Mouse (Mus musculus) adrenal gland, adult 8-10 months (tissue): Measurements from ENCODE around the gene Polr3gl. TPM values are rescaled to one million over a fixed set of nuclear protein-coding genes. Genes with fewer than 3 reads are reported as not detected.

Experiments
- DNase-seq: peaks from one replicate; pipeline ENCODE4 v3.0.0; 2022
- total RNA-seq, 4 experiments: library from RNA; stranded (reverse); gene quantifications; 2 replicates each; pipeline ENCODE4 v1.2.4; 2022

Gene Polr3gl
- total RNA-seq, 4 experiments from 2014 or later: 35.7 to 54.5 (median 40.0) TPM

- DNase-seq: peak; percentile 63
Observed at GRCm38 (mm10) chr3:96573611-96574511, 20.1 kb downstream of the Polr3gl start.

- DNase-seq: no peak
Observed at GRCm38 (mm10) chr3:96571896-96572698, 21.9 kb downstream of the Polr3gl start.

GRCm38 (mm10) chr3:96571336-96571735, 22.6 kb downstream of the Polr3gl start:
- no peak for DNase-seq

- DNase-seq: no peak
Observed at GRCm38 (mm10) chr3:96570643-96571042, 23.3 kb downstream of the Polr3gl start.

GRCm38 (mm10) chr3:96569966-96570605, 23.9 kb downstream of the Polr3gl start:
- no peak for DNase-seq

- DNase-seq: no peak
Observed at GRCm38 (mm10) chr3:96569506-96569905, 24.5 kb downstream of the Polr3gl start.

GRCm38 (mm10) chr3:96568605-96569004, 25.4 kb downstream of the Polr3gl start:
- no peak for DNase-seq

GRCm38 (mm10) chr3:96566661-96567450, 27.1 kb downstream of the Polr3gl start:
- no peak for DNase-seq

- DNase-seq: no peak
Observed at GRCm38 (mm10) chr3:96565105-96565504, 28.9 kb downstream of the Polr3gl start.

GRCm38 (mm10) chr3:96564633-96565032, 29.3 kb downstream of the Polr3gl start:
- DNase-seq: no peak

GRCm38 (mm10) chr3:96563911-96564632, 29.9 kb downstream of the Polr3gl start:
- no peak for DNase-seq

GRCm38 (mm10) chr3:96563267-96563666, 30.7 kb downstream of the Polr3gl start:
- no peak for DNase-seq

GRCm38 (mm10) chr3:96561946-96562681, 31.9 kb downstream of the Polr3gl start:
- DNase-seq: no peak

GRCm38 (mm10) chr3:96560881-96561668, 32.9 kb downstream of the Polr3gl start:
- DNase-seq: no peak

GRCm38 (mm10) chr3:96559911-96560850, 33.8 kb downstream of the Polr3gl start:
- no peak for DNase-seq

GRCm38 (mm10) chr3:96559398-96559910, 34.5 kb downstream of the Polr3gl start:
- DNase-seq: no peak

- DNase-seq: no peak
Observed at GRCm38 (mm10) chr3:96558668-96559196, 35.2 kb downstream of the Polr3gl start.

- DNase-seq: no peak
Observed at GRCm38 (mm10) chr3:96558159-96558558, 35.8 kb downstream of the Polr3gl start.
